Mouse (Mus musculus) lung, adult 2 months (tissue): ENCODE measurements at regions not wholly inside any gene's neighbourhood (a gene's known extent, or its start where the extent isn't known, plus 50 kb on each side); places are given as distances from the start of the nearest gene placed in this dataset.

ENCODE experiments used
- DNase-seq: peaks from one replicate; pipeline ENCODE4 v3.0.0; 2022
- H3K4me1 ChIP-seq: fragments of 200-500 bp; 2 replicates; pipeline ENCODE4 v1.6.1; 2011; ENCODE audit warnings: low read length; ENCODE audit not compliant: control insufficient read depth, insufficient read depth
- H3K4me3 ChIP-seq: fragments of 200-500 bp; replicated peaks from 2 replicates; pipeline ENCODE3; 2011; ENCODE audit warnings: low read depth, mild to moderate bottlenecking, control low read depth, low read length; ENCODE audit errors: extremely low read depth
- CTCF ChIP-seq: fragments of 200-500 bp; IDR thresholded peaks from 2 replicates; pipeline ENCODE4 v1.5.1; 2011; ENCODE audit warnings: mild to moderate bottlenecking, low read length, control low read depth; ENCODE audit not compliant: insufficient read depth
- POLR2A ChIP-seq: fragments of 200-500 bp; IDR thresholded peaks from 2 replicates; pipeline ENCODE4 v1.6.1; 2011; ENCODE audit warnings: low read depth, mild to moderate bottlenecking, control low read depth, low read length, borderline replicate concordance; ENCODE audit errors: extremely low read depth
- WGBS: fragments of 180-500 bp; shearing (Covaris S2); methylation state at CpG from one replicate; pipeline ENCODE4 v1.1.7; 2018; 5-methylcytosine and 5-hydroxymethylcytosine counted together

DNA sequence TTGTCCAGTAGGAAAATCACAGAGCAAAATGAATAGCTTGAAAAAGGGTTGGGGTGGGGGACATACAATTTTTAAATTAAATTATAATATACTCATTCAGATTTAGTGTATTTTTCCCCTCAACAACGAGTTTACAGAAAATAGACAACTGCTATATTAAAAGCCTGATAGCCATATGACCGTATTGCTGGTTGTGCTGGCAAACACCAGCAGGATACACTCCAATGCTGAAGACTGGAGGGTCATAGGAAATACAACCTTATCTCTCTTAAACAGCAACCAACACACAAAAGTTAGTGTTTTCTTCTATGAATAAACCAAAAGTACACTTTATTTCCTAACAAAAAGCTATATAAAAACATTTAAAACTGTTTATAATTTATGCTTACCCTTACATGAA is 206.4 kb upstream of the P2ry1 start:
- DNase-seq = no peak
- Histone ChIP-seq H3K4me1 (no peaks in the 10 kb centered on the region), H3K4me3 (no peak overlapping the region)
- no peak for TF ChIP-seq POLR2A
- 76% methylated on average over 2 of the region's 2 CpGs for WGBS

DNA sequence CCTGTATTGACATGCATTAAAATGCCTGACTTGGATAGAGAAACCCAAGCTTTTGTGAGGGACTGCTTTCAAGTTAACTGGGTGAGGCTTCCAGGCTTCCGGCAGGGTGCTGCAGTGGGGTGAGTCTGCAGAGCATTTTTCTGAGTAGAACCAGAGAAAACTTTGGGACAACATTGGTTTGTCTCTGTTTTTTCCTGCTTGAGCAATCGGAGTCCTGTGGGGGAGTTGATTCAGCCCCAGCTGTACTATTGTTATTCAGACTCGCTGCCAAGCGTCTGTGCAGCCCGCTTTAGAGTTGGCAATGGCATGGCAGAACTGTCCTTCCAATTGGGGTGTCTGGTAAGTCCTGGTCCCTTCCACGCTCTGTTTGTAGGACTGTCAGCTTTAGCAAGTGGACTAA is 204.8 kb upstream of the P2ry1 start:
- WGBS = 75% methylated on average over 6 of the region's 6 CpGs
- TF ChIP-seq POLR2A (no peak), CTCF (no peak)
- Histone ChIP-seq H3K4me1 (no peaks in the 10 kb centered on the region), H3K4me3 (no peak overlapping the region)
- no peak for DNase-seq

DNA sequence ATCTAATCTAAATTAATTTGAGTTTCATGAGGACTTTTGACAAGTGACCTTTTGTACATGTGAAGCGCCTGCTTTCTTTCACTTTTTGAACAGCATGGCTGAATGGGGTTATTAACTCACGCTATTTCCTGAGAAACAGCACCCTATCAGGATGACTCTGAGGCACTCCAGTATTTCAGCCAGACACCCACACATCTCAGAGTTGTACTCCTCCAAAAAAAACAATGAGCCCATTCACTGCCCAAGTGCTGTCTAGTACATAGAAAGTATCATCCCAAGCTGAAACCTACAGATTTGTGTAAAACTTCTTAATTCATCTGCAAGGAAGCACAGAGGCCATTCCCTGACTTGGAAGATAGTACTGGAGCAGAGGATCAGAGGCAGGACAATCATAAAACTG is 204.1 kb upstream of the P2ry1 start:
- no peak for DNase-seq
- no peaks in the 10 kb centered on the region for H3K4me1 ChIP-seq
- 79% methylated on average over 2 of the region's 2 CpGs for WGBS
- no peak overlapping the region for H3K4me3 ChIP-seq
- TF ChIP-seq POLR2A = no peak
- TF ChIP-seq CTCF = no peak

DNA sequence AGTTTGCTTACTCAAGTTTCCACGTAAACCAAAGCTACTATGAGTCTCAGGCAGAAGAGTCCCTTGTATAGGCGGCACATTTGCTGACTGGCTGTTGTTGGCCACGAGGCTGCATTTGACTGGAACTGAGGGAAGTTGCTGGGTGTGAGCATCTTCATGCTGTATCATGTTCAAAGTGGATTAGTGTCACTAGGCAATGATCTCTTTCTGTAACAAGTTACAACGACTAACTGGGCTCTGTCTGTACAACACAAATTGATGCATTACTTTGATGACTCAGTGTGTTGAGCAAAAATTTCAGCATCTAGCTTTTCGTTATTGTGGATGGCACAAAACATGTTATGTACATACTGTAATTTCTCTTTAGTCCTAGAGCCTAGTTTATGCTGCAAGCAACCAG is 203.7 kb upstream of the P2ry1 start:
- Histone ChIP-seq H3K4me1 (no peaks in the 10 kb centered on the region), H3K4me3 (no peak overlapping the region)
- TF ChIP-seq CTCF (no peak), POLR2A (no peak)
- WGBS = 85% methylated on average over 5 of the region's 5 CpGs
- DNase-seq = no peak

DNA sequence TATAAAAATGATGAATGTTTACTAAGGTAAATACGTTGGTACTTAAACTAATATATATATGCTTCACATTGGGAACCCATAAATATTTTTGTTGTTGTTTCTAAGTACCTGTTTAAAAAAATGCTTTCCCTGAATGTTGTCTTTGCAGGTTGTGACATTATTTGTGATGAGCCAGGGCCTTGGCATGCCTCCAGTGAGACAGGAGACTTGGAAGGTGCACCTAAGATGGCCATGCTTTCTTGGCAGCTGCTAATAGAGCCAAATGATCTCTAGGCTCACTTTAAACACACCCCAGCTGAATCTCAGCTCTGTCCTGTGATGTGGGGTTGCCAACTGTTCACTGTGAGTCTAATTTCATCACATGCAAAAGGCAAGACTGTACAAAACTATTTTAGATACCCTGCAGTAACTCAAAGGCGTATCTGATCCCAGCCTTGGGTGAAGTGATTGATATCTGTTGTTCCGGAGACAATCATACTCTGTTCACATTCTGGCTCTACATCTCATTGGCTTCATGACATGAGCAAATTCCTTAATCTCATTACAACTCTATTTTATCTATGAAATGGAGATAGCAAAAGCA is 197.8 kb upstream of the P2ry1 start:
- DNase-seq = no peak
- TF ChIP-seq CTCF (no peak), POLR2A (no peak)
- H3K4me1 ChIP-seq = no peaks in the 10 kb centered on the region
- WGBS = 82% methylated on average over 3 of the region's 3 CpGs
- no peak overlapping the region for H3K4me3 ChIP-seq

DNA sequence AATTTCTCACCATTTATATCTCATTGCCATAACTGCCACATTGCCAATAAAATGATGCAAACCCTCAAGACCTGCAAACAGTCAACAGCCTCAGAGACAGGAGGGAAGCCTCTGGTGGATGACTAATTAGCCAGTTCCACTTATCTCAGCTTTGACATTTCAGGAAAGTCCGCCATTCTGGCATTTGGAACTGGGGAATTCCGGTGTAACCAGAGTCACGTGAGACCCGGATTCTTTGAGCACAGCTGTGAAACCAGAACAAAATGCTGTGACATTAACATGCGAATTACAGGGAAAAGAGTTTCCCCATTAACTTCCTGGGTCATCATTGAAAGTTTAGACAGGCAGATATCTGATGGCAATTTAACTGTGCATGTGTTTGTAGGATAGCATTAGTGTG is 190.7 kb upstream of the P2ry1 start:
- TF ChIP-seq CTCF (no peak), POLR2A (no peak)
- no peak overlapping the region for H3K4me3 ChIP-seq
- no peak for DNase-seq
- H3K4me1 ChIP-seq = no peaks in the 10 kb centered on the region
- WGBS = 54% methylated on average over 5 of the region's 5 CpGs

DNA sequence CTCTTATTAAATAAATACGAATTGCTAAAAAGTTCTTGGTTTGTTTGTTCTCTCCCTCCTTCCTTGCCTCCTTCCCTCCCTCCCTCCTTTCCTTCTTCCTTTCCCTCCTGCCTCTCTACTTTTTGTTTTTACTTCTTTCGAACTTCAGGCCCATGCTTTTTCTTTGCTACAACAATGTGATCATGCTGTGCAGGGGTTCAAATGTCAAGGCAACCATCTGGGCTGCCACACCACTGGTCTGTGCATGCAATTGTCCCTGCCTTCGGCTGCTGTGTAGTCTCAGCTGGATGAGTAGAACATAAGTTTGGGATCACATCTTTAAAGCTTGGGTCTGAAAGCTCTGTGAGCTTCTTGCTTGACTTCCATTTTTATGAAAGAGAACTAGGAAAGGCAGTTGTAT is 189.1 kb upstream of the P2ry1 start:
- WGBS = 69% methylated on average over 3 of the region's 3 CpGs
- H3K4me1 ChIP-seq = no peaks in the 10 kb centered on the region
- H3K4me3 ChIP-seq = no peak overlapping the region
- TF ChIP-seq POLR2A = no peak
- TF ChIP-seq CTCF = no peak
- DNase-seq = no peak

DNA sequence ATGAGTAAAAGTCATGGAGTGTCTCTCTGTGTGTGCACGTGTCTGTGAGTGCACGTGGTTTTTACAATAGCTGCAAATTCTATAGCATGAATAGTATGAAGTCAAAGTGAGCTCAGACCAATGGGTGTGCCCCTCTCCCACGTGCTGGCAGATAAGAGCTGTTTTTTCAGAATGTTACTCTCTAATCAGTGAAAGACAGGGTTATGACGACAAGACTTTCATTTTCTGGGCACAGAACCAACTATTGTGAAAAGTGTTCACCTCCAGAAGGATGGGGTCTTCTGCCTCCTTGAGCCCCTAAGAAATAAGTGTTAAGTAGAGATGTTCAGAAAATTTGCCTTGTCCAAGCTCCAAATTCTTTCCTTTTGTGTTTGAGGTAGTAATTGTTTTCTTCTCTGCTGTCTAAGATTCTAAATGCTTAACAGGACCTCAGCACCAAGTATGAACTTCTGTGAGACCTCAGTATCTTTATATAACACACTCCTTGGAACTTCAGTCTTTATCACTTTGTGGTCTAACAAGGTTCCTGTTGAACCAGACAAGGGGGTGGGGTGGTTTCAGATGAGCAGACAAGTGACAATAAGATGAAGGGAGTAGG is 182.8 kb upstream of the P2ry1 start:
- WGBS = 36% methylated on average over 4 of the region's 4 CpGs
- Histone ChIP-seq H3K4me1 (no peaks in the 10 kb centered on the region), H3K4me3 (no peak overlapping the region)
- no peak for TF ChIP-seq POLR2A
- no peak for TF ChIP-seq CTCF
- DNase-seq = no peak

DNA sequence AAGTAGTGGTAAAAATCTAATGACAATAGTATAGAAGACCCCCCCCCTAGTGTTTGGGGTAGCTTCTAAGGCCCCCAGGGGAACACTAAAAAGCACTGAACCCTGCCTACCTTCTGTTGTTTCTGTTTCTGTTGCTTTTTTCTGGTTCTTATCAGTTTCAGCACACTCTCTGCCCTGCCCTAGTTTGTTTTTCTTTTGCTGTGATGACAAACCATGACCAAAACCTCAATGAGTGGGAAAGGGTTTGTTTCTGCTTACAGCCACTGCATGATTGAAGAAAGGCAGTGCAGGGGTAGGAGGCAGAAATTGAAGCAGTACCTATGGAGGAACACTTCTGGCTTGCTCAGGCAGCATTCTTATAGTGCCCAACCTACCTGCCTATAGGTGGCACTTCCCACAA is 181.1 kb upstream of the P2ry1 start:
- TF ChIP-seq CTCF = no peak
- no peak for TF ChIP-seq POLR2A

DNA sequence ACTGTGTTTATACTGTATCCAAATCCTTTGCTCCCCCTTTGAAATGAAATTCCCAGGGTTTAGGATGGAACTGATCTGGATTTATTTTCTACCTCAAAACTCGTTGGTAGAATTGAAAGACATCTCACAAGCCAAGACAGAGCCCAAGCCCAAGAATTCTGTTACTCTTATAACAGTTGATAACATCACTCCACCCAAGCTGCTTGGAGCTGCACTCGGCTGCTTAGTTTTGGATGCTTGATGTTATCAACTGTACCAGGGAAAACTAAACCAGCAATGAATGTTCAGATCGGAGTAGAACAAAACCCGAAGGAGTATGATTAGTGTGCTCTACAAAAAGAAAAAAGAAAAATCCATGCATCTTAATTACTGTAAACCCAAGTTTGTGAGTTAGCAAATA is 175.8 kb upstream of the P2ry1 start:
- Histone ChIP-seq H3K4me1 (no peaks in the 10 kb centered on the region), H3K4me3 (no peak overlapping the region)
- no peak for DNase-seq
- 68% methylated on average over 4 of the region's 4 CpGs for WGBS
- TF ChIP-seq POLR2A (no peak), CTCF (no peak)

More for the DNA sequence above, 181.1 kb upstream of the P2ry1 start:
- Histone ChIP-seq H3K4me1 (no peaks in the 10 kb centered on the region), H3K4me3 (no peak overlapping the region)
- DNase-seq = no peak

DNA sequence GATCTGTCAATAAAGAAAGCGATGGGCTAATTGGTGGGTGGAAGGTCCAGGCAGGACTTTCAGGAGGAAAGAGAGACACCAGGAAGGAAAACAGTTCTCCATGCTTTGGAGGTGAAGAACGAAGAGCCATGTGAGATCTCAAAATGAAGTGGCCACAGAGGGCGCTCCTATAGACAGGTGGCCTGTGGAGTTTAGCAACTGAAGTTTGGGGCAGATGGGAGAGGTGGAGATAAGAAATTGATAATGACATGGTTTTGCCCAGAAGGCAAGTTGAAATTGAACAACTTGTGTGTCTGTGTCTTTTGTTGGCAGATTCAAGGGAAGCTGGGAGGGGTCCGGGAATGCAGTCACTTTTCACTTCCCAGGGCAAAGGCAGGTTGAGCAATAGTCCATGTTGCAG is 170.2 kb upstream of the P2ry1 start:
- 87% methylated on average over 4 of the region's 4 CpGs for WGBS
- H3K4me1 ChIP-seq = no peaks in the 10 kb centered on the region
- DNase-seq = no peak
- TF ChIP-seq CTCF (no peak), POLR2A (no peak)
- no peak overlapping the region for H3K4me3 ChIP-seq
